Mouse (Mus musculus) forebrain, embryonic 15.5 days (tissue): ENCODE measurements at regions not wholly inside any gene's neighbourhood (a gene's known extent, or its start where the extent isn't known, plus 50 kb on each side); places are given as distances from the start of the nearest gene placed in this dataset.

Experiments used
- ATAC-seq: fragments of 200-750 bp; cut with Nextera tagmentation; replicated peaks from 2 replicates; pipeline ENCODE4 v1.8.0; 2017; ENCODE audit warnings: mild to moderate bottlenecking, moderate TSS enrichment, moderate library complexity
- H3K27ac ChIP-seq: fragments of 300-500 bp; sonication (generic); replicated peaks from 2 replicates; pipeline ENCODE4 v1.5.1; 2015; ENCODE audit warnings: mild to moderate bottlenecking, inconsistent platforms
- H3K27me3 ChIP-seq: fragments of 300-500 bp; sonication (generic); 2 replicates; pipeline ENCODE4 v1.6.1; 2015; ENCODE audit warnings: inconsistent platforms
- H3K36me3 ChIP-seq: fragments of 300-500 bp; sonication (generic); 2 replicates; pipeline ENCODE4 v1.6.1; 2015; ENCODE audit warnings: mild to moderate bottlenecking, inconsistent platforms
- H3K4me1 ChIP-seq: fragments of 300-500 bp; sonication (generic); 2 replicates; pipeline ENCODE4 v1.6.1; 2015; ENCODE audit warnings: inconsistent platforms
- H3K4me2 ChIP-seq: fragments of 300-500 bp; sonication (generic); replicated peaks from 2 replicates; pipeline ENCODE4 v1.6.1; 2015; ENCODE audit warnings: mild to moderate bottlenecking, inconsistent platforms
- H3K4me3 ChIP-seq: fragments of 300-500 bp; sonication (generic); 2 replicates; pipeline ENCODE4 v1.5.1; 2015; ENCODE audit warnings: mild to moderate bottlenecking, inconsistent platforms
- H3K9ac ChIP-seq: fragments of 300-500 bp; sonication (generic); replicated peaks from 2 replicates; pipeline ENCODE4 v1.6.1; 2015; ENCODE audit warnings: mild to moderate bottlenecking, inconsistent platforms
- H3K9me3 ChIP-seq: fragments of 300-500 bp; sonication (generic); 2 replicates; pipeline ENCODE4 v1.6.1; 2016; ENCODE audit warnings: inconsistent platforms
- WGBS: fragments of 180-500 bp; shearing (Covaris S2); methylation state at CpG from one replicate; pipeline ENCODE4 v1.1.7; 2015; ENCODE audit warnings: mixed read lengths; 5-methylcytosine and 5-hydroxymethylcytosine counted together

GRCm38 (mm10) chr12:109738201-109738600, 138.1 kb upstream of the Rtl1 start:
- Histone ChIP-seq H3K9ac (no peak overlapping the region), H3K9me3 (no peaks in the 10 kb centered on the region)
- 93% methylated on average over 10 of the region's 10 CpGs for WGBS

GRCm38 (mm10) chr12:109738911-109739310, 138.8 kb upstream of the Rtl1 start:
- no peak for ATAC-seq
- Histone ChIP-seq H3K9ac (no peak overlapping the region), H3K4me3 (no peak overlapping the region), H3K27ac (no peak overlapping the region), H3K36me3 (peaks cover 35% of the 10 kb centered on the region), H3K4me2 (no peak overlapping the region), H3K4me1 (no peaks in the 10 kb centered on the region), H3K9me3 (no peaks in the 10 kb centered on the region), H3K27me3 (no peaks in the 10 kb centered on the region)
- WGBS, result 95% methylated on average over 6 of the region's 6 CpGs

More at GRCm38 (mm10) chr12:109738201-109738600, 138.1 kb upstream of the Rtl1 start:
- peaks cover 39% of the 10 kb centered on the region for H3K36me3 ChIP-seq
- H3K4me2 ChIP-seq, result no peak overlapping the region
- H3K4me3 ChIP-seq, result no peak overlapping the region
- no peaks in the 10 kb centered on the region for H3K4me1 ChIP-seq
- H3K27me3 ChIP-seq, result no peaks in the 10 kb centered on the region
- ATAC-seq, result no peak
- no peak overlapping the region for H3K27ac ChIP-seq

GRCm38 (mm10) chr12:109742486-109742885, 142.4 kb upstream of the Rtl1 start:
- no peak overlapping the region for H3K9ac ChIP-seq
- H3K4me1 ChIP-seq, result peaks cover 26% of the 10 kb centered on the region
- no peaks in the 10 kb centered on the region for H3K9me3 ChIP-seq
- H3K4me3 ChIP-seq, result no peak overlapping the region
- H3K27me3 ChIP-seq, result no peaks in the 10 kb centered on the region
- ATAC-seq, result no peak
- peaks cover 24% of the 10 kb centered on the region for H3K36me3 ChIP-seq
- H3K4me2 ChIP-seq, result no peak overlapping the region
- 94% methylated on average over 11 of the region's 11 CpGs for WGBS
- H3K27ac ChIP-seq, result no peak overlapping the region

GRCm38 (mm10) chr12:109743036-109743650, 143.0 kb upstream of the Rtl1 start:
- no peak for ATAC-seq
- Histone ChIP-seq H3K27ac (no peak overlapping the region), H3K4me3 (no peak overlapping the region), H3K4me1 (peaks cover 32% of the 10 kb centered on the region), H3K9me3 (no peaks in the 10 kb centered on the region), H3K36me3 (peaks cover 22% of the 10 kb centered on the region), H3K9ac (no peak overlapping the region), H3K27me3 (no peaks in the 10 kb centered on the region), H3K4me2 (no peak overlapping the region)
- 82% methylated on average over 24 of the region's 24 CpGs for WGBS

- no peak overlapping the region for H3K4me2 ChIP-seq
- no peak overlapping the region for H3K9ac ChIP-seq
- 94% methylated on average over 4 of the region's 4 CpGs for whole genome bisulfite sequencing
- H3K36me3 ChIP-seq, result peaks cover 20% of the 10 kb centered on the region
- H3K4me1 ChIP-seq, result peaks cover 43% of the 10 kb centered on the region
- no peaks in the 10 kb centered on the region for H3K9me3 ChIP-seq
- no peak for ATAC-seq
- no peak overlapping the region for H3K4me3 ChIP-seq
- no peak overlapping the region for H3K27ac ChIP-seq
- no peaks in the 10 kb centered on the region for H3K27me3 ChIP-seq
Observed at GRCm38 (mm10) chr12:109744186-109744585, 144.1 kb upstream of the Rtl1 start.

GRCm38 (mm10) chr12:109745731-109746484, 145.8 kb upstream of the Rtl1 start:
- peak; percentile 67 for ATAC-seq
- no peak overlapping the region for H3K4me3 ChIP-seq
- H3K4me2 ChIP-seq, result 0 out of 2 replicates have a peak overlapping the region, but pooled peaks have one; percentile 1
- peaks cover 15% of the 10 kb centered on the region; the same call in 1 of the 2 replicates for H3K36me3 ChIP-seq
- peak overlapping the region; percentile 65 for H3K27ac ChIP-seq
- WGBS, result 19% methylated on average over 15 of the region's 15 CpGs
- H3K9ac ChIP-seq, result no peak overlapping the region
- H3K9me3 ChIP-seq, result no peaks in the 10 kb centered on the region
- H3K27me3 ChIP-seq, result no peaks in the 10 kb centered on the region
- H3K4me1 ChIP-seq, result peaks cover 51% of the 10 kb centered on the region

- ATAC-seq, result no peak
- Histone ChIP-seq H3K4me3 (no peak overlapping the region), H3K4me1 (peaks cover 51% of the 10 kb centered on the region), H3K27ac (peak overlapping the region; percentile 65), H3K27me3 (no peaks in the 10 kb centered on the region), H3K4me2 (no peak overlapping the region), H3K36me3 (peaks cover 10% of the 10 kb centered on the region; the same call in 1 of the 2 replicates), H3K9me3 (no peaks in the 10 kb centered on the region), H3K9ac (no peak overlapping the region)
- 86% methylated on average over 5 of the region's 5 CpGs for WGBS
Observed at GRCm38 (mm10) chr12:109747201-109747600, 147.1 kb upstream of the Rtl1 start.

GRCm38 (mm10) chr12:109747776-109748175, 147.6 kb upstream of the Rtl1 start:
- no peak overlapping the region for H3K4me3 ChIP-seq
- no peaks in the 10 kb centered on the region for H3K9me3 ChIP-seq
- H3K27me3 ChIP-seq, result no peaks in the 10 kb centered on the region
- no peak overlapping the region for H3K9ac ChIP-seq
- H3K27ac ChIP-seq, result peak overlapping the region; percentile 65
- no peak overlapping the region for H3K4me2 ChIP-seq
- H3K36me3 ChIP-seq, result peaks cover 4% of the 10 kb centered on the region; the same call in 1 of the 2 replicates
- H3K4me1 ChIP-seq, result peaks cover 51% of the 10 kb centered on the region
- no peak for ATAC-seq
- 85% methylated on average over 13 of the region's 13 CpGs for WGBS

GRCm38 (mm10) chr12:109748326-109749059, 148.4 kb upstream of the Rtl1 start:
- H3K9ac ChIP-seq, result no peak overlapping the region
- H3K4me1 ChIP-seq, result peaks cover 51% of the 10 kb centered on the region
- H3K36me3 ChIP-seq, result peaks cover 4% of the 10 kb centered on the region; the same call in 1 of the 2 replicates
- peak; percentile 43 for ATAC-seq
- H3K9me3 ChIP-seq, result no peaks in the 10 kb centered on the region
- no peak overlapping the region for H3K4me2 ChIP-seq
- H3K4me3 ChIP-seq, result no peak overlapping the region
- WGBS, result 45% methylated on average over 12 of the region's 12 CpGs
- H3K27ac ChIP-seq, result peak overlapping the region; percentile 32; the same call in 1 of the 2 replicates
- no peaks in the 10 kb centered on the region for H3K27me3 ChIP-seq

GRCm38 (mm10) chr12:109749256-109749655, 149.1 kb upstream of the Rtl1 start:
- H3K4me2 ChIP-seq, result peak overlapping the region; percentile 56
- H3K27ac ChIP-seq, result peak overlapping the region; percentile 64
- H3K4me1 ChIP-seq, result peaks cover 51% of the 10 kb centered on the region
- peak overlapping the region; percentile 39; the same call in 1 of the 2 replicates for H3K9ac ChIP-seq
- peaks cover under 1% of the 10 kb centered on the region; the same call in 1 of the 2 replicates for H3K36me3 ChIP-seq
- no peaks in the 10 kb centered on the region for H3K27me3 ChIP-seq
- ATAC-seq, result peak; percentile 12; the same call in 1 of the 2 replicates
- WGBS, result 36% methylated on average over 2 of the region's 2 CpGs
- peak overlapping the region; percentile 25 for H3K4me3 ChIP-seq
- H3K9me3 ChIP-seq, result no peaks in the 10 kb centered on the region

- Histone ChIP-seq H3K36me3 (no peaks in the 10 kb centered on the region), H3K27me3 (no peaks in the 10 kb centered on the region), H3K4me3 (peak overlapping the region; percentile 25), H3K27ac (peak overlapping the region; percentile 64), H3K4me2 (peak overlapping the region; percentile 56), H3K9me3 (no peaks in the 10 kb centered on the region), H3K9ac (peak overlapping the region; percentile 39; the same call in 1 of the 2 replicates), H3K4me1 (peaks cover 51% of the 10 kb centered on the region)
- WGBS, result under 1% methylated on average over 14 of the region's 14 CpGs
- peak; percentile 63 for ATAC-seq
Observed at GRCm38 (mm10) chr12:109749711-109750243, 149.6 kb upstream of the Rtl1 start.
